Mouse (Mus musculus) A20 (cell line): ENCODE results near the gene Gm26741.

Experiments used
- DNase-seq: peaks from one replicate; pipeline ENCODE4 v3.0.0-alpha.2; 2011; ENCODE audit warnings: low read depth, low spot score

The Gm26741 gene

DNA sequence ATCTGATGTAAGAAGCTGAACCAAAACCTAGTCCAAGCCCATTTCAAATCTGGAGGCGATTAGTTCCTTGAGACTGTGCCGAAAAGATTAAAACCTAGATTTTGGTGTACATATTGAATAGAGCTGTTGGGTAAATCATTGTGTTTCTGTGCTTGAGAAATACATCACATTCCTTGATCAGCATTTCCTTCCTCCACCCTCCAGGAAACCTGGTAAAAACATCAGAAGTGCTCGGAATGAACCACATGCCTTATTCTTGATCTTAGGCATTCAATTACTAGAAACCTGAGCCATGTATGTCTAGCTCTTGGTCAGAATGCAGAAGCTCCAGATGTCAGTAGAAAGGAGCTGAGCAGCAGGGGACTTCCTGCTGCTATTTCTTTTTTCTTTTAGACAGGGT, 30.9 kb downstream of the Gm26741 start:
- no peak for DNase-seq

DNA sequence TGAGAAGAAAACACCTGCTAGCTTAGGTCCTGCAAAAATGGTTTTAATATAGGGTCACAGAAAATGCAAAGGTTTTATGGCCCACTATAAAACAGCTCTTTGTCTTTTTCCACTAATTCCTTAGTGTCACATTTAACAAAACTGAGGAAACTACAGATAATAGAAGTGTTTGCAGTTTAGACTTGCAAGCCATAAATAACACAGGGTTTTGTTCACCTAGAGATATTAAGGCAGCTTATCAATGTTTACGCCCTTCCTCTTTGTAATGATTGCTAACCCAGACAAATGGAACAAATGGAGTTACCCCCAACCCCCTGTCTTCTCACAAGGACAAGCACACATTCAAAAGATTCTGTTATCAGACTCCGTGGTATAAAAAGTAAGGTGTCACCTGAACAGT, 32.6 kb downstream of the Gm26741 start:
- no peak for DNase-seq

DNA sequence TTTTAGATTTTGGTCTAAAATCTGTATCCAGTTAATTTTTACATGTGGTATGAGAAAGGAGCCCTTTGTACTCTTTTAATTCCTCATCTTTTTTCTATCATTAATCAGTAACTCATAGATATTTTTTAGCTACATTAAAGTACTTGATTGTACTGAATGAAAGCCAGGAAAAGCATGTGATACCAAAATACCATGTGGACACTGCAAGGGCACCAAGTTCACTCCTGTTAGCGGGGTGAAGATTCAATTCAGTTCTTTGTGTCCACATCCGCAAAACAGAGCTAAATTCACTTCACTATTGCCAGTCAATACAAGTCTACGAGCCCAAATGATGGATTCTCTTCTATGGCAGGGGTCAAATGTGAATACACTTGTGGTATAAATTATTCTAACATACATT, 38.1 kb downstream of the Gm26741 start:
- DNase-seq, result no peak

DNA sequence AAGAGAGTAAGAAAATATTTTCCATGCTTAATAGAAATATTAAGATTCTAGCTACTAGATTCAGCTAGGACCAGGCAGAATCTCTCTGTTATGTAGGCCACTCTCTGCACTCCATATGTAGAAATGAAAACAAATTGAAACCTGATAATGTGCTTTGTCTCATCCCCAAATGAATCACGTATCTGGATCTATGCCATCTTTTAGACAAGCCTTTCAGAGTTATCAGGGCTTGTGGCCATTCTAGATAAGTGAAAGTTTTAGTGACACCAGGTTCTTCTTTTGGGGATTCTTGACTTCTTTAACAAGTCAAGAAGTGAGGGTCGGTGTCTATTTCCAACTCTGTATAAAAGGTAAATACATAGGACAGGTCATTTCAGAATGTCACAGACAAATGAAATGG, 40.1 kb downstream of the Gm26741 start:
- DNase-seq, result no peak

DNA sequence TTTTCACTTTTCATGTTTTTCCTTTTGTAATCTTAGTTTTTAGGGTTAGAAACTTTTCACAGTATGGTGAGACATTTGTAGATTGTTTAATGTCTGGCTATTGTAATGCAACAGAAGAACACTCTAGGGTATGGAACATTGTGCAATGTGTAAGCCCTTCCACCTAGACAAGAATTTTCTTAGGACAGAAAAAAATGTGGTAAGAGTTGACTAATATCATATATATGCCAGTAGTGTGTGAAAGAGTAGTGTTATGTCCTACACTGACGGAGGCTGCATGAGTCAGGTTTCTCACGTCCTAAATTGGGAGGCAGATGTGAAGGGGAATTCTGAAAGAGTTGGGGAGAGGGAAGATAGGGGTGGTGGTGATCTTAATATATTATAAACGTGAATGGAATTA, 41.2 kb downstream of the Gm26741 start:
- DNase-seq, result no peak

DNA sequence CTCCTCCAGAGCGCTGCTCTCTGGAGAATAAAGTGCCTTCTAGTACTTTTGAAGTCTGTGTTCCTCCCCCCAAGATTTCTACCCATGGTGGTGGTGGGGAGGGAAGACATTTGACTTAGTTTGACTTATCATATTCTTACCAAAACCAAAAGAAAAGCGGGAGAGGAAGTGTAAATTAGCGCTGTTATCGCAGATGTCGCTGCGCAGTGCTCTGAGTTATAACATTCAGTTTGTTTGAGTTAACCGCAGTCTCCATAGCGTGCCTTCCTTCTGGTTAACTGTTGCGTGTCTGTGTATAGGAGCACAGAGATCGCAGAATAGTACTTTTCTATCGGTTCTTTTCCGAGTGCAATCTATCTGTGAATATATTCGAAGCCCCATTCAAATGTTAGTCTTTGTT, 46.6 kb downstream of the Gm26741 start:
- no peak for DNase-seq

DNA sequence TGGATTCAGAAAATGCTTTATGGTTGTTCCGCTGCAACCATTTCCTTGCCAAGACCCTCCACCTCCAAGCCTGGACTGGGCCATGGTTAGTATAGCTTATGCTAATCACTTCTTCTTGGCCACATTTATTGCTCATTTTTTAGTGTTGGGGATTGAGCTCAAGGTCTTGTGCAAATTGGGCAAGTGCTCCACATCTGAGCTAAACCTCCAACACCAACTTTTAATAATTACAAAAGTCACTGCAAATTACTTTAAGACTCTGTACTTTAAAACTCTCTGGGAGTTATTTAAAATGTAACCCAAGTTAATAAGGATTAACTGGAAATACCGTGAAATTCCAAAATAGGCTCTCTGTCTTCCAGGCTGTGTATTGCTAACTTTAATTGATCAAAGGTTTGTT, 49.0 kb downstream of the Gm26741 start:
- no peak for DNase-seq
